Mouse (Mus musculus): ENCODE data around the gene Lexm.

Lexm gene

DNA sequence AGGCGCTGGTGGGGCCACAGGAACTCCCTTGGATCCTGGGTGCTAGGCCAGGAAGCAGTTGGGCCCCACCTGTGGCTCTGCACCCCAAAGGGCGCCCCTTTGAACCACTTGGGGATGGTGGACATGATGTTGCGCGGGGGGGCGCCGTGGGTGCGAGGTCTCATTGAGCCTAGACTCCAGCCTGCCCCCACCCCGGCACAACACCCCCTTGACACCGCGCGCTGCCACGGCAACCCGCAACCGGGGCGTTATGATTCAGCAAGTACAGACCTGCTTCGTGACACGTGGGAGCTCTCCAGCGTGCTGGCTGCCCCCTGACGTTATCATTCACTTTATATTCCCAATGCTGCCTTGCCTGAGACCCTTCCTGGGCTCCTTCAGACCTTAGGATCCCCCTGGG, at the start of gene Lexm:
TSS of gene Lexm (minus strand) at position 186 of the 400 bp plus-strand sequence.
- DNase-seq: no peak

DNA sequence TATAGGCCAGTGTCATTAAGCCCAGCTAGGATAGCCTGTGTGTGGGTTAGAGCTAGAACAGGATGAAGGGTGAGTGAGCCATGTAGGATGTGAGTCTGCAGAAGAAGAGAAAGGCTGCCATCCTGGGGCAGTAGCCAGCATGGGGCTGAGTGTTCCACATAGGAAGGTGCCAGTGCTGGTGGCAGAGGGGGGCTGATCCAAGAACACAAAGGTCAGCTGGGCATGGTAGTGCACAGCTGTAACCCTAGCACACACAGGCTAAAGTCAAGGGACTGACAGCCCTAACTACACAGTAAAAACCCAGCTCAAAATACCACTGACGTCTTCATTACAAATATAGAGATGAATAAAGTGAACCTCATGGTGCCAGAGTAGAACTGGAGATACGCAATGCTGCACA, 49.5 kb upstream of the Lexm start:
- no peak for DNase-seq

DNA sequence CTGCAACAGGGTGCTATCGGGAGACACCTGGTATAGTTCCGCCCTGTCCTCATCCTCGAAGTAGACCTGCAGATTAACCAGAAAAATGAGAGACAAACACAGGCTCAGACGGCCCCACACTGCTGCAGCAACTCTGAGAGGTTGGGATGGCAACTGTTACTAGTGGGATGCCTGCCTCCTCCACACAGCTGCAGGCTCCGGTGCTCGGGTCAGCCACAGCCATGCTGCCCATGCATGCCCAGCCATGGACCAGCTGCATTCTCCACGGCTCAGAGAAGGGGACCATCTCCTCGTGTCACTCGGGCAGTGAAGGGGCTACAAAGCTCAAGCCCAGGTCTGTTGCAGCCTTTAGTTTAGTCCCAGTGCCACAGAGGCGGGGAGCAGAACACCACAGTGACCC, 48.6 kb upstream of the Lexm start:
- DNase-seq: no peak

DNA sequence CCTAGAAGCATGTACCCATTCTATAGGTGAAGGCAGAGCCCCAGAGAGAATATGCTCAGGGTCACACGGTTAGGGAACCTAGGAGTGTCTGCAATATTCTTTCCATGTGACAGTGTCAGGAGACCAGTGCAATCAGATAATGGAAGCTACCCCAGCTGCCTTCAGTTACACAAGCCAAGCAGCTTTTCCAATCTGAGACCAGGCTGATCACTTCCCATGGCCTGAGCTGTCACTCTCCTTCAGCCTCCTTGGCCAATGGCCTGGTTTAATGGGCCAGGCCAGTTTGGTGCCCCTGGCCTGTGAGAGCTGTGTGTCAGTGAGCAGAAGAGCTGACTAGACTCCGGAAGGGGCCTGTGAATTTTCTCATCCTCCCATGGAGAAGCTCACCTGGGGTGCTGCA, 48.2 kb upstream of the Lexm start:
- DNase-seq: no peak

DNA sequence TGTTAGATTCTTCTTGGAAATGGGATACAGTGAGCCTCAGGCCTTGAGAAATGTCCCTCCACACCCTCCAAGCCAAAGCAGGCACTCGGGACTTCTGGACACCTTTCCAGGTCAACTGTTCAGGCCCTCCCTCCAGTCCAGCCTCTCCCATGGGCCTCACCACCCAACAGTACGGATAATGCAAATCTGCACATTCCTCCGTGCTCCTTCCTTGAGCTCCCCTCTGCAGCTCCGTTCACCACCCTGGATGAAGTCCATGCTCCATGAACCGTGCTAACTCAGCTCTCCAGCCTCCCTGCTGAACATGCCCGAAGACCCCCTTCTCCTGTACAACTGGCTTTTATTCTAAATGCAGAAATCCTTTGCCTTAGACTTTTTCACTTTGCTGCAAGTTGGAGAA, 47.7 kb upstream of the Lexm start:
- no peak for DNase-seq

DNA sequence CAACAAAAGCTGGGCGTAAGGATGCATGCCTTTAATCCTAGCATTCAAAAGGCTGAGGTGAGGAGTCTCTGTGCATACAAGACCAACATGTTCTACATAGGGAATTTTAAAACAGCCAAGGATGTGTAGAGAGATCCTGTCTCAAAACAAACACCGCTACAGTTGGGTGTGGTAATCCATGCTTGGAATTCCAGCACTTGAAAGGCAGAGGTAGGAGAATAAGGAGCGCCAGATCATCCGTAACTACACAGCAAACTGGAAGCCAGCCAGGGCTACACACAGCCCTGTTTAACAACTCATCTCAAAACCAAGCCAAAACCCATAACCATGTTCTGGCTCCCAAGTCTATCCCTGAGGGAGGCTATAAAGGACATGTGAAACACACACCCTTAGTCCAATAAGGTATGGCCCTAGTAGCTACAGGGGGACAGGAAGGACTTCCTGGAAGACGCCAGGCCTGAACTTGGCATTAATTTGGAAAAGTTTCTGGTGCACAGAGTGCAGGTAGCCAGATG, 47.0 kb upstream of the Lexm start:
- DNase-seq: no peak

DNA sequence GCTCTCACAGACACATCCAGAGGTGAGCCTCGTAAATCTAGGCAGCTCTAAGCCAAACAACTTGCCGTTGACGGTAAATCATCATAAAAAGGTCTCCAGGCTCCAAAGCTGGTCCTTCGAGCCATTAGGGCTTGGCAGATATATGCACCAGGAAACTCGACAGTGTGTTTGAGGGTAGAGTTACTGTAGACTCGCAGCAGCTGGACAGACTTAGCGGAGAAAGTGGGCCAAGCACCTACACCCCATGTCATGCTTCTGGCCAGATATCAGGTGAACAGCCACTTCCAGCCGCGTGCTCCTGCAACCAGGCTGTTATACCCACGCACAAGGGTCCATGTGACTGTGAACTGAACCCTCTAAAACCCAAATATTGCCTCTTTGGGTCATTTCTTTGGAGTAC, 38.6 kb upstream of the Lexm start:
- no peak for DNase-seq

DNA sequence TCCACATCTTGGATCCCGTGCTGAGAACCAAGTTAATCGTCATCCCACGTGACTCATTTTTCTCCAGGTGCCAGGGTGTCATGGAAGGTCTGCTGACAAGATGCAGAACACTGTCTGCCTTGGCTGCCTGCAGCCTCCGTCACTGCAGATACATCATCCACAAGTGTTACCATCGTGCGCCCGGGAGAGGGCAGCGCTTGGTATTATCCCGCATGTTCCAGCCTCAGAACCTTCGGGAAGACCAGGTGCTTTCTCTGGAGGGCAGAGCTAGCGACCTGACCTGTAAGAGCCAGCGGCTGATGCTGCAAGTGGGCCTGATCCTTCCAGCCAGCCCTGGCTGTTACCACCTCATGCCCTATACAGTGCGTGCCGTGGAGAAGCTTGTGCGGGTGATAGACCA, 36.0 kb upstream of the Lexm start:
- DNase-seq: no peak

DNA sequence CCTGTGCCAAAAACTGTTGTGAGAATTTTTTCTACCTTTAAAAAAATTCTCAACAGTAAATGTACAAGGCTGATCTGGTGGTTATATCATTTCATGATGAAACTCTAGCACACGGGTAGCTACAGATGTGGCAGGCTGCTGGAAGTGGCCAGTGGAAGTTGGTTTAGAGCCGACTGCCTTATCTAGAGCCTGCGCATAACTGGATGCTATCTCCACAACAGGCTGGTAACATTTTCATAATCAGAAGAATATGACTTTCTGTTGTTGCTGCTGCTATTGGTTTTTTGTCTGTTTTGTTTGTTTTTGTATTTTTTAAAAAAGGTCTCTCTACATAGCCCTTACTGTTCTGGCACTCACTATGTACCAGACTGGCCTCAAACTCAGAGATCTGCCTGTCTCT, 35.5 kb upstream of the Lexm start:
- DNase-seq: no peak

DNA sequence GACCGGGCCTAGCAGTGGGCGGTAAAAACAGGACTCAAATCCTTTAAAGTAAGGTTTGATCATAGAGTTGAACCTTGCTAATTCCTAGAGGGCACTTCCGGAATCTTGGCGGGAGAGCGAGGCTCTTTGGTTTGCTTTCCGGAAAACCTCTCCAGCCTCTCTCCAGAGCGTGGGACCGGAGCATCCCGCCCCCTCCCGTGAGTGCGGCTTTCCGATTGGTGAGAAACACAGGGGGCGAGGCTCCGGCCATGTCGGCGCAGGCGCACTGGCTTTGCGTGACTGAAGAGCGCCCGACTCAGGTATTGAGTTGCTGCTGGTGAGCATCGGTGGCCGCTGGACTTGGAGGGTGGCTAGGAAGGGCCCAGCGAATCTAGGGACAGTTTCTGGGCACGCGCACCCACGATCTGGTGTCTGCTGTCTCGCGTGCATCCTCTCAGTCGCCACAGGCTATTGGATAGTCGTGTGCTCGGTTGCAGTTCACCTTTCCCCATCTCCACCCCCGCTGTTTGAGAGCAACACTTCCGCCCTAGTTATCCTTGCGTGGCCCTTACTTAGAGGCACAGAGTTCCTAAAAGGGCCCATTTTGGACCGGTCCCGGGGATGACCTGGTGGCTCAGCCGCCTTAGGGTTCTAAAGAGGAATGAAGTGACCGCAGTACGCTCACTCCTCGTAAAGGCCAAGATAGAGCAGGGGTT, 33.9 kb upstream of the Lexm start, which contains the start of gene Pars2:
TSS of gene Pars2 (plus strand) at position 237 of the 695 bp plus-strand sequence.
- DNase-seq: peak; percentile 98

DNA sequence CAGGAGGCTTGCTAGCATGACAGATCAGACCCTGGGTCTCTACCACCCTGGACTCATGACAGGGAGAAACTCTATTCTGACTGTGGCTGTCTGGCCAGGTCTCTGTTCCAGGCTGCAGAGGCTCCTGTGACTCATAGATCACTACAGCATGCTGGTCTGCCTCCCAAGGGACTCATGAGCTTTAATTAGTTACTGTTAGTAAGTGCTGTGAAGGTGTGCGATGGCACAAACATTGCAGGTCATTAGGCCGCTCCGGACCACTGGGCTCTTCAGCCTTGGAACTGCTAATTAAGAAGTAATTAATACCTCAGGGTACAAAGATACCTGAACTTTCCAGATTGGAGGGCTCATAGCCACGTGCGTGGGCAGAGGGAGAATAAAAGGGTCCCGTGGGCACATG, 30.1 kb upstream of the Lexm start:
- no peak for DNase-seq

DNA sequence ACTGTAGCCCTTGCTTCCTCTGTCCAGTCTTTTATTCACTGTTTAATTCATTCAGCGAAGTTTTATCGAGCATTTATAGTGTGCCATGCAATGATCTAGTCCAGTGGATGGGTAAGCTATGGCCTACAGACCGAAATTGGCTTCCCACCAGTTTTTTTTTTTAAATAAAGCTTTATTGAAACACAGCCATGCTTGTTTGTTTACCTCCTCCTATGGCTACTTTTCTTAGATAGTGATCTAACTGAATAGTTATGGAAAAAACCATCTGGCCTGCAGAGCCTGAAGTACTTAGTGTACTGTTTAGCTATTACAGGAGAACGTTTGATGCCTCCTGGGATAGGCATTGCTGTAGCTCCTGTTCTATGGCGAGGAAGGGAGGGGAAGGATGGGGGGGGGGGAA, 28.8 kb upstream of the Lexm start:
- DNase-seq: no peak

DNA sequence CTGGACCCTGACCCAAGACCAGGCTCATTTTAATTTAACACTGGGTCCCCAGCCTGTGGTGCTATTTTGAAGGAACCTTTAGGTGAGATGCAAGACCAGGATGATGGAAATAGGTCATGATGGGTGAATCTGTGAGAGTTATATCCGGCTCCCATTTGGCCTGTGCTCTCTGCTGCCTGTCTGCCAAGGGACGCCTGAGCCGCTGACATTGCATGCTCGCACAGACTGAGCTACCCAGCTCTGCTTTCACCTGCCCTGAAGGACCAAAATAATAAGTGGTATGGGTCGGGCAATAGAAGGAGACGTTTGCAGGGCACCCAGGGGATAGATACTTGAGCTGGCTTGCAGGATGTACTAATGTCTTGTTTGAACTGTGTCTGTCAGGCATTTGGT, 27.2 kb upstream of the Lexm start:
- no peak for DNase-seq

DNA sequence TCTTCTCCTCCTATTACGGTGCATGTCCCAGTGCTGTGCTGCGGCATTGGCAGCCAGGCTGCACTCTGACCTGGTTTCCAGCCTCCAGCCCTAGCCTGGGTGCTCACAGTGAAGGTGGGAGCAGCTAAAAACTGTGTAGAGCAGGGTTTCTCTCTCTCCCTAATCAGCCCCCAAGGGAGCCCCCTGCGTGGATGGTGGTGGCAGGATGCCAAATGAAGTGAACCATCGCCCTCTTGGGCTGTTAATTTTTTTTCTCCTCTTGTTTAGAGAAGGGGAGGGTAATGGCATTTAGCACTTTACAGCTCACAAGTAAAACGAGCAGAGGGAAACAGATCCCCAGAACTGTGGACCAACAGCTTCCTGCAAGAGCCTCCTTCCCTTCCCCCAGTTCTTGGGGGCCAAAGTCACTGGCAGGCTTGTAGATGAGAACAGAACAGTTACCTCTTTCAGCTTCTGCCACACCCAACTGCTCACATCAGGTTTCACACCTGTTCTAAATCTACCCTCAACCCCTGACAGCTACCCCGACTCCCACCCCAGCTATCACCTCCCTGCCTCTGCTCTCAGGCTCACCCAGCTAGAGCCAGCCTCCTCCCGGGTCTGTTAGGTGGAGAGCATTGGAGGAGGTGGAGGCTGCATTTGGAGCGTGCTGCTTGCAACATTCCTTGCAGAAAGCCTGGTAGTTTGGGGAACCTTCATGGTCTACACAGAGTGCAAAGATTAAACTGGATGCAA, 26.6 kb upstream of the Lexm start:
- DNase-seq: no peak

DNA sequence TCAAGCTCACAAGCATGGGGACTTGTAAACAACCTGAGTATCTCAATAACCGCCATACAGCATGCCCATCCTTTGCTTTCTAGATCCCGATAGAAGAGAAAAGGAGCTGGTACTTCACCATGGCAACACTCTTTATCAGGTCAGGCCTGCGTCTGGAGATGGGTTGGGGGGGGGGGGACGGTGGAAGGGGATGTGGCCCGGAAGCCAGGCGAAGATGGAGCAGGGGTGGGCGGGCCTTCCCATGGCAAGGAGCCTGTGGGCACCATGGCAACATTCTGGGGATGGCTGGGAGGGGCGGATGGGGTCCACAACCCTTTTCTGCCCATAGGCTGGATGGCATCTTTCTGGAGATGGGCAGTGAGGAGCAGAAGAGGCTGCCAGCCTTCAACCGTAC, 17.0 kb upstream of the Lexm start:
- no peak for DNase-seq

DNA sequence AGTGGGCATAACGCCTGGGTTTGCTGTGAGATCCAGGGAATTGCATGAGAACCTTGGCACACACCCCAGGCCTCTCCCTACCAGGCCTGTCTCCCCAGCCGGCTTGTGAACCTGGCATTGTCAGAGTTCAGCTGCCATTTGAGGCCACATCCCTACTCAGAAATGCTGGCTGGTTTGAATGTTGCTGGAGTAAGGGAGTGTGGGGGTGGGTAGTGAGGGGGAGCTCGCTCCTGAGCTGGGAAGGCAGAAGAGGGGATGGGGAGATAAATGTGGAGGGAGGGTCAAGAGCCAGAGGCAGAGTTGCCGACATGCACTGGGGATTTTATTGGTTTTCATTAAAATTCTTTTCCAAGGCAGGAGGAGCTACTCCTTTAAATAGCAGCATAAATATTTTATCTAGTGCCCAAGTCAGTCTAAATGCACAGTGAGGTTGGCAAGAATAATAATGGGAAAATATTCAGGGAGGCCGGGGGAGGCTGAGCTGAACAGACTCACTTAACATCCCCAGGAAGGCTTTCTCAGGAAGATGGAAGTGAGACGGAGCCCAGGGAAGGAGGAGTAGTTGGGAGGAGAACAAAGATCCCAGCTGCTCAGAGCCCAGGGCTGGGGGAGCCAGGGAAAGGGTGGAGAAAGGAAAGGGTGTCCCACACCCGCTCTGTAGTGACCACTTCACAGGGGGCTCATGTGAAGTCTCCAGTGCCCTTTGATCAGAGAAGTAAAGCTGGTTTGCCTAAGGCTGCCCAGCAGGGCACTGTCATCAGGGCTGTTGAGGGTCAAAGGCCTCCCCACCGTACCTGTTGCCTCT, 16.4 kb upstream of the Lexm start:
- no peak for DNase-seq

DNA sequence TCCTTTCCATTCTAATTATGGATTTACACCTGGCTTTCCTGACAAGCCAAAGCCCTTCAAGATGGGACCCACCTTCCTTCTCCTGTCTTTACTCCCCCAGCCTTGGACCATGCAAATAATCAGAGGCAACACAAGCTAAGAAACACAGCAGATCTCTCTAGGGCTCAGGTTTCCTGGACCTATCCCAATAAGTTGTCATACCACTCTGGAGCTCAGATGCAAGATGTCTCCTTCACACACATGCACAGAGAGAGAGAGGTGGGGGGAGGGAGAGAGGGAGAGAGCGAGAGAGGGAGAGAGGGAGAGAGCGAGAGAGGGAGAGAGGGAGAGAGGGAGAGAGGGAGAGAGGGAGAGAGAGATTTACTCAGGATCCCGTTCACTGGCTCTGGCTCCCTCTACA, 15.3 kb upstream of the Lexm start:
- DNase-seq: no peak

DNA sequence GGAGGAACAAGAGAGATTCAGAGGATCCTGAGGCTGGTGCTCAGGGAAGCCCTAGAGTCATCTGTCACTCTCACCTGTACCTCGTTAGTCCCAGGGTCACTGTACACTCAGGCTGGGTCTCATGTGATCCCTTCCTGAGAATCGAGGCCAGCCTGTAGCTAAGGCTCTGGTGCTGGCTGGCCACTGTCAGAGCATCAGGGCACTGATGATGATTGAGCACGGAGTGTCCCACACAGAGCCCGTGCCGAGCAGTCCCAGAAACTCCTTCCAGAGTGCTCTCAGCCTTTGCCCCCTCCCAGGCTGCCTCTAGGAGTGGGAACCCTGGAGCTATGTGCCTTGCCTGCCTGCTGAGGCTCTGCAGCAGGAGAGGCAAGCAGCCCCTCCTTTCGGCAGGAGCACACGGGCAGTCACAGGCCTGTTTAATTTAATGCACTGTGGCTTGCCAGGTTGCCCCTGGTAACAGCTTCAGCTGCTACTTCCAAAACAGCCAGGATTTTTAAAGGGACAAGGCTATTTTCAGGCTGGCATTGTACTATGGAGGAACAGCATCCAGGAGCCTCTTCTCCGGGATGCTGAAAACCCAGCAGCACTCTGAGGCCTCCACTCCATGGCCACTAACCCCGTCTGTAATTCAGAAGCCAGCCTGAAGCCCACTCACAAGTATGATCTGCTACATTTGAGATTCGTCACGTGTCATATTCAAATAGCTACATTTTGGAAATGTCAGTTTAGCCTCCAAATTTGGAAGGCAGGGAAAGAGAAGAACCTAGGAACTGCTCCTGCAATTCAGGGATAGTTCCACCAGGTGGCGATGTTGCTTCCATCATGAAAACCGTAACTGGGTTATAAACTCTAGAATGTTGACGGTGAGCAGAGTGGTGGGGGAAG, 13.5 kb upstream of the Lexm start:
- peak; percentile 73 to 81 for DNase-seq

DNA sequence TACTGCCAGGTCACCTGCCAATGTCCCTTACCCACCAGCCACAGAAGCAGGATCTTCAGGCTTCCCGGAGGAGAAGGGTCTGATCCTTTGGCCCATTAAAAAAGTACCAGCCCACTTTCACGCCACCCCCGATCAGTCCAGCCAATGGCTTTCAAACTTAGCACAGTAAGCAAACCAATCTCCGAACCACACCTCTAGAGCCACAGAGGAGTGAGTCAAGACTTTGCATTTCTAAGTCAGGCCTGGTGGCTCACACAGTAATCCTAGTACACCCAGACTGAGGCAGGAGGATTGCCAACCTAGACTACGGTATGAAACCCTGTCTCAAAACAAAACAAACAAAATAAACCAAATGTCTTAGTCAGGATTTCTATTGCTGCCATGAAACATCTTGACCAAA, 12.3 kb upstream of the Lexm start:
- DNase-seq: no peak

DNA sequence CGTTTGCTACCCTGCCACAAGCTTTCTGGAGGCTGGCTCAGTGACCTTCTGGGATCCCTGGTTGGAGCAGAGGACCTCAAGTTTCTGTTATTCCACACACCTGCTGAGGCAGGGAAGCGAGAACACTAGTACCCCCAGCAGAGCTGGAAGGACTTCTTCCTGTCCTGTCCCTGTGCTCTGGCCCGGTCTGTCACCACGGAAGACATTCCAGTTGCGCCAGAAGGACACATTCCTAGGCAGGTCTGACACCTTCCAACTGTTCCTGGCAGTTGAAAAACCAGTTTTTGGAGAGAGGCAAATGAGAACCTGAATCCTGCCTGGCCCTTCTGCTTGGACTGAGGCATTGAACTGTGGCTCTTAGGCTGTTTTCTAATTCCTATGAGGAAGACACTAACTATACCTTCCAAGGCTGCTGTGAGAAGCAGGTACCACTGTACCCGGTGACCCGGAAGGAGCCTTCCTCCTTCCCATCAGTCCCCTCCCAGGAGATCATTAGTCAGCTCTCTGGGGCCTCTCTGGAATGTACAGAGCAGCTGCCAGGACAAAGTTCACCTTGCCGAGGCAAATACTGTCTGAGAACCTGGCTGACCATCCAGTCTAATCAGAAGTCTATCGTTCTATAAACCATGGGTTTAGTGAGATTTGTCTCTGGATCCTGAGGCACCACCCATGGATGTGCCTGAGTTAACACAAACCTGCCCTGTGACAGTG, 11.8 kb upstream of the Lexm start:
- DNase-seq: no peak

DNA sequence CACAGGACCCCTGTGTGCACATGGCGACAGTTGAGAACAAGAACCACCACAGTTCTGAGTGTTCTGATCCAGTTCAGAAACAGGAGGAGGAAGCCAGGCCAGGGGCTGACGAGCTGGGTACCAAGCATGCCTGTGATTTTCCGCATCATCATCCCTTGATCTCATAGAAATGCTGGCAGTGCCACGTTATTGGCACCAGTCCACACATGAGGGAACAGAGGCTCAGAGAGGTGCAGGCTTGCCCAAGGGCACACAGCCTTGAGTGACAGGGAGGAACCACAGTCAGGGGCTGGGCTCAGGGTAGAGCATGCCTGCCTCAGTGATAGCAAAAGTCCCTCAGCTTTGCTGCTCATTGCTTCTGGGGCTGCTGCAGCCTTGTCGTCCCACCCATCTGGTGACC, 10.8 kb upstream of the Lexm start:
- no peak for DNase-seq

DNA sequence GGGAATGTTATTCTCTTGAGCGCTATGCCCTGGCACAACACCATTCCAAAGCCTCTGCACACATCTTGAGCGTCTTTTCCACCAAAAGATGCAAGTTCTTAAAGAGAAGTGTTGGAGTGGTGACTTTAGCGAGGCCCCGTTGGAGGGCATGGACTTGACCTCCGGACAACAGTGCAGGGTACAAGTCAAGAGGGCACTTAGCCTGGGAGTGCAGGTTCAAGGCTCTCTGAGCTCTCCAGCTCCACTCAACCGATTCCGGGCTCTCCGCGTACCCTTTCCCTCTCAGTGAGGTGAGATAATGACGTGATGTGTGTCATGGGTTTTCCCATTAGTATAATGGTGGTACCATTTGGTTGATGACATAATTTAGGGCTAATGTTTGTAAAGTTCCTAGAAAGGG, 7.2 kb upstream of the Lexm start:
- DNase-seq: no peak
